Mouse (Mus musculus): ENCODE results near the gene Gsg1.

Gsg1 gene

GRCm38 (mm10) chr6:135203737-135204136 lies 50.4 kb downstream of the Gsg1 start:
- DNase-seq, result no peak

- no peak for DNase-seq
These were observed 51.5 kb downstream of the Gsg1 start for GRCm38 (mm10) chr6:135202668-135203067.

- no peak for DNase-seq
These were observed 53.8 kb downstream of the Gsg1 start for GRCm38 (mm10) chr6:135200122-135200957.

GRCm38 (mm10) chr6:135198726-135199125 lies 55.4 kb downstream of the Gsg1 start:
- no peak for DNase-seq

GRCm38 (mm10) chr6:135197921-135198532 lies 56.1 kb downstream of the Gsg1 start, which contains the start of the genes Fam234b and Hebp1:
TSS of gene Fam234b (plus strand) at chr6:135197977.
TSS of gene Hebp1 (minus strand) at chr6:135198022.
- peak; percentile 91 to 93 for DNase-seq

GRCm38 (mm10) chr6:135197446-135197845 lies 56.7 kb downstream of the Gsg1 start:
- no peak for DNase-seq

GRCm38 (mm10) chr6:135196707-135197106 lies 57.4 kb downstream of the Gsg1 start:
- DNase-seq, result no peak

GRCm38 (mm10) chr6:135194907-135195306 lies 59.2 kb downstream of the Gsg1 start:
- DNase-seq, result no peak

GRCm38 (mm10) chr6:135193733-135194132 lies 60.4 kb downstream of the Gsg1 start:
- DNase-seq, result no peak

GRCm38 (mm10) chr6:135192993-135193392 lies 61.2 kb downstream of the Gsg1 start:
- no peak for DNase-seq

GRCm38 (mm10) chr6:135191906-135192305 lies 62.2 kb downstream of the Gsg1 start:
- DNase-seq, result no peak

- no peak for DNase-seq
These were observed 64.0 kb downstream of the Gsg1 start for GRCm38 (mm10) chr6:135190122-135190521.

- no peak for DNase-seq
These were observed 65.5 kb downstream of the Gsg1 start for GRCm38 (mm10) chr6:135188629-135189028.
